Mouse (Mus musculus) kidney, embryonic 14.5 days (tissue): ENCODE measurements around the gene Mlip. TPM values are rescaled to one million over a fixed set of nuclear protein-coding genes. Genes with fewer than 3 reads are reported as not detected.
"Not testable (repeated sequence)": the region's sequence is repeated elsewhere in the genome, so short reads cannot be mapped to it uniquely, and the experiment has no call there.

ENCODE experiments used
- ATAC-seq: fragments of 200-750 bp; cut with Nextera tagmentation; 2 replicates; pipeline ENCODE4 v1.8.0; 2017; ENCODE audit warnings: moderate number of reproducible peaks, mild to moderate bottlenecking, moderate TSS enrichment, moderate library complexity; ENCODE audit not compliant: low FRiP score, low TSS enrichment
- H3K27ac ChIP-seq: fragments of 300-500 bp; sonication (generic); 2 replicates; pipeline ENCODE4 v1.5.1; 2014; ENCODE audit warnings: low read depth, mild to moderate bottlenecking, low read length, moderate library complexity, mixed read lengths
- H3K27me3 ChIP-seq: fragments of 300-500 bp; sonication (generic); 2 replicates; pipeline ENCODE4 v1.6.1; 2014; ENCODE audit warnings: mild to moderate bottlenecking, low read length; ENCODE audit not compliant: control insufficient read depth, insufficient read depth
- H3K36me3 ChIP-seq: fragments of 300-500 bp; sonication (generic); 2 replicates; pipeline ENCODE4 v1.6.1; 2014; ENCODE audit warnings: low read length, mixed read lengths; ENCODE audit not compliant: control insufficient read depth, insufficient read depth
- H3K4me1 ChIP-seq: fragments of 300-500 bp; sonication (generic); 2 replicates; pipeline ENCODE4 v1.6.1; 2014; ENCODE audit warnings: low read length, mixed read lengths; ENCODE audit not compliant: control insufficient read depth, insufficient read depth
- H3K4me2 ChIP-seq: fragments of 300-500 bp; sonication (generic); replicated peaks from 2 replicates; pipeline ENCODE4 v1.6.1; 2014; ENCODE audit warnings: low read depth, mild to moderate bottlenecking, low read length
- H3K4me3 ChIP-seq: fragments of 300-500 bp; sonication (generic); 2 replicates; pipeline ENCODE4 v1.5.1; 2014; ENCODE audit warnings: mild to moderate bottlenecking, low read length
- H3K9ac ChIP-seq: fragments of 300-500 bp; sonication (generic); 2 replicates; pipeline ENCODE4 v1.6.1; 2014; ENCODE audit warnings: low read depth, mild to moderate bottlenecking, low read length, moderate library complexity
- H3K9me3 ChIP-seq: fragments of 300-500 bp; sonication (generic); 2 replicates; pipeline ENCODE4 v1.6.1; 2016; ENCODE audit warnings: low read length; ENCODE audit not compliant: control insufficient read depth
- WGBS: fragments of 180-500 bp; shearing (Covaris S2); extraction: QIAGEN DNeasy Blood & Tissue Kit; methylation state at CpG from one replicate; pipeline ENCODE4 v1.1.7; 2014; 5-methylcytosine and 5-hydroxymethylcytosine counted together
- polyA plus RNA-seq: library from polyadenylated mRNA; unstranded; fragments of >200 nt; fragmentation: Nextera tagmentation; extraction: Ambion mirVana; gene quantifications from 2 replicates; pipeline ENCODE4 v1.2.1, GENCODE M21; 2014

Mlip gene
- polyA plus RNA-seq, 1 experiment from 2014 or later, result not detected

DNA sequence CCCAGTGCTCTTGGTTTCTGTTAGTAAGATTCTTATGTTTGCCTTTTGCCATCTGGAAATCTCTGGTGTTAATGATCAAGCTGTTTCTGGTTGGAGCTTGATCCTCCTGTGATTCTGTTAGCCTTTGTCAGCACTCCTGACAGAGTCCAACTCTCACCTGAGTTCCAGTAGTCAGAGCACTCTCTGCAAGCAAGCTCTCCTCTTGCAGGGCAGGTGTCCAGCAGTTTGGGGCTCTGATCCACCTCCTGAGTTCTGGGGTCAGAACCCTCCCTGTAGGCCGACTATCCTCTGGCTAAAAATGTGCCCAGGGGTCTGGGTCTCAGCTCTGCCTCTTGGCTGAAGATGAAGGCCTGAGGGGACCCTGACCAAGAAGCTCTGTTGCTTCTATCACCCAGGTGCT, 269.5 kb downstream of the Mlip start:
- H3K4me1 ChIP-seq, H3K36me3 ChIP-seq, H3K9ac ChIP-seq, H3K27ac ChIP-seq, H3K9me3 ChIP-seq, H3K4me3 ChIP-seq, ATAC-seq, H3K4me2 ChIP-seq, H3K27me3 ChIP-seq: not testable (repeated sequence)
- 90% methylated on average over 1 of the region's 1 CpGs for WGBS

DNA sequence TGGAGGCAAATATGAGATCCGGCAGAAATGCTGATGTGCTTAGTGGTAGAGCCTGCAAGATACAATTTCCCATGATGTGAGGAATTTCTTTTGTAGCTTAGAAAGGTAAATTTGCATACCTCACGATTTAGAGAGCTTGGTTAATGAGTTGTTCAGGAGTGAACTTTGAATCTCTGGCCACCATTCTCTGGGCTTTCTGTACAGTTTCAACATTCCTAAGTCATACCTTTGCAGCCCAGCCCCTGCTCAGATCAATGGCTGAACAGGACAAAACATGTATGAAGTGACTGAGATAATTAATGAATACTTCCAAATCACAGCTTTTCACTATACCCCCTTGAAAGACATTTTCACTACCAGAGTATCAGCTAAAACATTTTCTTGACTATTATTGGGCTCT, 281.1 kb downstream of the Mlip start:
- no peaks in the 10 kb centered on the region for H3K27me3 ChIP-seq
- ATAC-seq, result no peak
- 73% methylated on average over 2 of the region's 2 CpGs for WGBS
- H3K9me3 ChIP-seq, result no peaks in the 10 kb centered on the region
- H3K27ac ChIP-seq, result no peak overlapping the region
- no peak overlapping the region for H3K4me2 ChIP-seq
- H3K4me3 ChIP-seq, result no peak overlapping the region
- no peak overlapping the region for H3K9ac ChIP-seq
- H3K4me1 ChIP-seq, result no peaks in the 10 kb centered on the region
- H3K36me3 ChIP-seq, result no peaks in the 10 kb centered on the region

DNA sequence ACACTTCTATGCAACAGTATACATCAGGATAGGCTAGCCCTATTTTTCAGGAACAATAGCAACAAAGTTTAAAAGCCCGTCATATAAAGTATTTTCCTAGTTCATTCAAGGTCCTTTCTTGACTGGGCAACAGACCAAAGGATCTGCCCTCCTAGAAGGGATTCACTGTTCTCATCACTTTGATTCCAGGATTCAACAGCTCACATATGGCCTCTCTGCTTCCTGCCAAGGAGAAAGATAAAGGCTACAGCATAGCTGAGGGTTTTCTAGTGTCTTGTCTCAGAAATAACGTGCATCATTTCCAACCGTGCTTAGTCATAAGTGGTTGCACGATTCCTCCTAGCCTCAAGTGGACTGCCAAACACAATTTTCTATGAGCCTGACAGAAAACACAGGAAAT, 296.2 kb downstream of the Mlip start:
- no peaks in the 10 kb centered on the region for H3K36me3 ChIP-seq
- no peak overlapping the region for H3K4me2 ChIP-seq
- H3K4me1 ChIP-seq, result no peaks in the 10 kb centered on the region
- 75% methylated on average over 4 of the region's 4 CpGs for WGBS
- no peak overlapping the region for H3K9ac ChIP-seq
- no peaks in the 10 kb centered on the region for H3K27me3 ChIP-seq
- H3K9me3 ChIP-seq, result no peaks in the 10 kb centered on the region
- no peak overlapping the region for H3K27ac ChIP-seq
- no peak overlapping the region for H3K4me3 ChIP-seq
- no peak for ATAC-seq

DNA sequence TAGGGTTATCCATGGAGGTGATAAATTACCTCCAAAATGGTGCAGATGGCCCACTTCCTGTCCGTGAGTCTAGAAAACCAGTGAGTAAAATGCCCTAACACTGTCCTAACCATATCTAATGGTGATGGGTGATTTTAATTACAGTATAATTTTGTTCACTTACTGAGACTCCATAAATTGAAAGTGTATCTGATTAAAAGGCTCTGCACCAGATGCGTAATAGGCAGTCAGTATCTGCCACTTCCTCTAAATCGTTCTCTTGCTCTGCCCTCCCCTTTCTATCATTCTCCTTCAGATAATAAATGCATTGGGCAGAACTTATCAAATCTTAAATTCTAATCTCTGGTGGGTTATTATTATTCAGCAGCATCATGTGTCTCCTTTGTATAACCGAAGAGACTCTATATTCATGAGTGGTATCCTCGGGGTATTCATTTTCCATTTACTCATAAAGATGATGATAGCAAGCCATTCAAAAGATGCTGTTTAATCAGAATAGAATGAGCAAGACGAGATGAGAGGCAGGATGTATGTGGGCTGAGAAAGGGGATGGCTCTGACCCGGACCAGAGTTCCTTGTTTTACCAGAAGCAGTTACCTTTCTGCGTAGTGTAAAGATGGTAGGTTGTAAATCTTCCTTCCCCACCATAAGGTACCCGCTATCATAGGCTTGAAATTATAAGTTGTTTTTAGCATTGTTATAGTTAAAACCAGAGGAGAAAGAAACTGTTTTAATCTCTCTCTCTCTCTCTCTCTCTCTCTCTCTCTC, 298.2 kb downstream of the Mlip start:
- H3K4me1 ChIP-seq, result no peaks in the 10 kb centered on the region
- no peak overlapping the region for H3K27ac ChIP-seq
- 86% methylated on average over 9 of the region's 9 CpGs for WGBS
- no peak overlapping the region for H3K9ac ChIP-seq
- no peaks in the 10 kb centered on the region for H3K36me3 ChIP-seq
- no peak overlapping the region for H3K4me3 ChIP-seq
- no peaks in the 10 kb centered on the region for H3K9me3 ChIP-seq
- H3K4me2 ChIP-seq, result no peak overlapping the region
- no peaks in the 10 kb centered on the region for H3K27me3 ChIP-seq
- no peak for ATAC-seq

Other genes with a start within 250 kb of the Mlip start
- gene Lrrc1, start 191.9 kb upstream of the Mlip start, polyA plus RNA-seq, result 13.5 and 18.6 TPM in 2 replicates